ENCODE assay signal across 13 mouse cellular contexts in genomic region chr5:118891131-118891530, GRCm38 (mm10).
DNase-seq lines count a peak whose midpoint lies in the region; ATAC-seq lines count a peak whose summit lies in the region.
"Had no signal": no experiment of that assay in that cellular context is flagged by ENCODE, and none has a peak within 500 bp of the region (broad histone marks: within the 10 kb centered on the region; RNA-seq: fewer than 3 reads in every experiment).

No protein-coding gene starts in this region.

- 61% methylated on average over 6 of the region's 6 CpGs for WGBS in neural tube, embryonic 13.5 days

- H3K36me3 ChIP-seq in neural tube, embryonic 13.5 days, result no peaks in the 10 kb centered on the region
- H3K36me3 ChIP-seq: heart, embryonic 13.5 days had no signal

- peaks cover 9% of the 10 kb centered on the region for H3K4me1 ChIP-seq in neural tube, embryonic 13.5 days (replicated peaks)
- H3K4me1 ChIP-seq: heart, embryonic 13.5 days had no signal

- H3K9me3 ChIP-seq in neural tube, embryonic 13.5 days, result no peaks in the 10 kb centered on the region
- H3K9me3 ChIP-seq: heart, embryonic 13.5 days had no signal

- ATAC-seq in neural tube, embryonic 13.5 days (ENCODE audit: low read depth), result peak; percentile 82
- ATAC-seq: liver, postnatal 0 days had no signal

- no peak overlapping the region for H3K4me2 ChIP-seq in neural tube, embryonic 13.5 days
- H3K4me2 ChIP-seq: heart, embryonic 13.5 days had no signal

- no peaks in the 10 kb centered on the region for H3K27me3 ChIP-seq in neural tube, embryonic 13.5 days
- H3K27me3 ChIP-seq: heart, embryonic 13.5 days had no signal

- no peak overlapping the region for H3K27ac ChIP-seq in neural tube, embryonic 13.5 days (replicated peaks)
- H3K27ac ChIP-seq: heart, embryonic 13.5 days; kidney, postnatal 0 days had no signal

- DNase-seq in cerebellum, adult 11-12 months, result peak; percentile 4
- DNase-seq in cerebellum, adult 8-10 months, result no peak
- no peak for DNase-seq in neural tube, embryonic 10.5 days (ENCODE audit: extremely low spot score, low spot score)
- peak; percentile 17 to 26 for DNase-seq in left cerebral cortex, postnatal 25 days (ENCODE audit: low spot score in 2 of 2)
- DNase-seq in embryo, embryonic 10 days (ENCODE audit: low spot score), result no peak
- DNase-seq in adrenal gland, adult 2 months, result no peak
- no peak for DNase-seq in spleen, postnatal 4 days (ENCODE audit: low spot score in 2 of 2)
- DNase-seq: embryo, embryonic 11 days; liver, postnatal 0 days; thymus, postnatal 4 days had no signal

- H3K9ac ChIP-seq in neural tube, embryonic 13.5 days, result no peak overlapping the region
- H3K9ac ChIP-seq: heart, embryonic 13.5 days; liver, postnatal 0 days had no signal

- H3K4me3 ChIP-seq in neural tube, embryonic 13.5 days, result no peak overlapping the region
- H3K4me3 ChIP-seq: heart, embryonic 13.5 days had no signal

- intact Hi-C loops in left cerebral cortex, postnatal 25 days (cut with DNase I), result no loop called here

Comparison
In these comparisons a context has a peak if more than half of its experiments do, and no peak if none do; other contexts are left out.
1. DNase-seq: peak in cerebellum, adult 11-12 months (single experiment) and left cerebral cortex, postnatal 25 days (2 of 2); none in cerebellum, adult 8-10 months (single experiment), neural tube, embryonic 10.5 days (single experiment), embryo, embryonic 10 days (single experiment), adrenal gland, adult 2 months (single experiment) and spleen, postnatal 4 days (0 of 2).